Mouse (Mus musculus): Measurements from ENCODE around the gene Cspg4. TPM values are rescaled to one million over a fixed set of nuclear protein-coding genes. Genes with fewer than 3 reads are reported as not detected.
A peak's percentile ranks its signal among the peaks of the same experiment; 100 is the strongest.
"Not testable (repeated sequence)": the region's sequence is repeated elsewhere in the genome, so short reads cannot be mapped to it uniquely, and the experiment has no call there.

Gene Cspg4
- polyA plus RNA-seq, 1 experiment from 2014 or later = 1.1 TPM

DNA sequence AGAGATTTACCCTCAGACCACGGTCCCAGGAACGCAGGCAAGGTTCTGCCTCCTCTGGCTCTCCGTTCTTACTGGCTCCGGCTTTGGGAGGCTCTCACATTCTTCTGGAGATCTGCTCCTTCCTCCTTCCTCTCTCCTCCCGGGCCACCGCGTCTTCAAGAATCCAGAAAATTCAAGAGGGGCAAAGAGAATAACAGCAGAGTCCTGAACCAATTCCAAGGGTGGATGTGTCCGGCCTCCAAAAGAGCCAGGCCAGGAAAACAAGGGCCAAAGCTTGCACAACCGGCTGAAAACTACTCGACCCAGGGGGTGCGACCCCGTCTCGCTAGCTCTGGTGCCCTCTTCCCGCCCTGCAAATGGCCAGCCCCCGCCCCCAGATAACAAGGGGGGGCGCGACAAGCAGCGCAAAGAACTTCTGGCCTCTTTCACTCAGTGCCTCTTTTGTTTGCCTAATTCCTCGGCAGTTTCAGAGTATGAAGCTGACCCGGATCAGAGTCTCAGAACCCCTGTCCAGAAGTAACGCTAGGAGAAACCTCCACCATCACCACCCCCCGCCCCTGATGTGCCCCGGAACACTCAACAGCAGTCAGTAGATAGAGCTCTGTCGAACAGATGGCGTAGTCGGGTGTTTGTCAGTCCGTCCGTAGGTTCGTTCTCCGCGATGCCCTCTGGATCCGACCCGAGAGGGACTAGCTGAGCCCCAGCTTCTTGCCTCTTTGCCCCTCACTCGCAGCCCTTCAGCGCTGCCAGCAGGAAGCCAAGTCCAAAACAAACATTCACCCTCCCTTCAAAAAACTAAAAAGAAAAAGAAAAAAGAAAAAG is 62.6 kb downstream of the Cspg4 start:
- Histone ChIP-seq H3K9ac (ENCODE audit: low read depth, low read length) (peak overlapping the region; percentile 80), H3K27ac (ENCODE audit: low read depth, low read length) (peak overlapping the region; percentile 80), H3K36me3 (ENCODE audit: control insufficient read depth, insufficient read depth, low read length) (peaks cover under 1% of the 10 kb centered on the region; the same call in 1 of the 2 replicates), H3K4me3 (ENCODE audit: low read depth, low read length) (peak overlapping the region; percentile 75), H3K4me1 (replicated peaks; ENCODE audit: control insufficient read depth, insufficient read depth, low read length) (peaks cover 22% of the 10 kb centered on the region), H3K4me2 (peak overlapping the region; percentile 83), H3K9me3 (ENCODE audit: control insufficient read depth, low read length) (no peaks in the 10 kb centered on the region), H3K27me3 (replicated peaks; ENCODE audit: control insufficient read depth, insufficient read depth, low read length) (no peaks in the 10 kb centered on the region)
- 0 out of 2 replicates have a peak, but pooled peaks have one; percentile 32 for ATAC-seq (replicated peaks; ENCODE audit: low FRiP score)
- DNase-seq (ENCODE audit: low spot score) = peak; percentile 65
- WGBS = 1% methylated on average over 35 of the region's 35 CpGs

DNA sequence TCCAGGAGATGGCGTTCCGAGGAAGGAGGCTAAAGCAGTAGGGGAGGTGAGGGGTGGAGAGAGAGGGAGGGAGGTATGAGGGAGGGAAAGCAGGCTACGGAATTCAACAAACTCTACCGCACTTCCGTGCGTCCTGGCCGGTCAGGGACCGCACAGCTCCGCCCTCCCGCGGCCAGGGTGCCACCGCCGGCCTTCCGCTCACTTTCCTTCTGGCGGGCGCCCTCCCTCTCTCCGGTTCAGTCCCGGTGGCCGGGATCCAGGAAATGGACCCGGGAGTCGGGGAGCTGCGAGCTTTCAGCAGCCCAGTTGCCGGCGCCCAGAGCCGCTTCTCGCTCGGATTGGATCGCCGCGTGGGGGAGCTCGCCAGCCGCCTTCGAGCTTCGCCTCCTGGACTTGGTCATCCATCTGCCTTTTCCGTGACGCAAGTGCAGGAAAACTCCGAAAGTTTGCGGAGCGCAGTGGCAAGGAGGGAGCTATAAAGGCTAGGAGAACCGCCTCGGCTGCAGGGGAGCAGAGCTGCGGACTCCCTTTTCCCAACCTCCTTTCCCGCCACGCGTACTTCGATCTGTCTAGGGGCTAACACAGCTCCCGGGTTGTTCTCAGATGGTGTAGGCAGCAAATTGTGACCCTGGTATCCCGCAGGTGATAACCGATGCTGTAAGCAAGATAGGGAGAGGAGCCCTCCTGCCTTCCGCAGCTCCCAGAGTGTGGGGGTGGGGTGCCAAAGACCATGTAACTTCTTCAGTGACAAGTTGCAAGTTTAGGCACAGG is 63.4 kb downstream of the Cspg4 start, which contains the start of gene Snx33:
Snx33 (minus strand) TSS at position 331 of the 771 bp plus-strand sequence.
- Histone ChIP-seq H3K27me3 (replicated peaks; ENCODE audit: control insufficient read depth, insufficient read depth, low read length) (no peaks in the 10 kb centered on the region), H3K27ac (ENCODE audit: low read depth, low read length) (peak within 1 kb of the TSS; percentile 80), H3K36me3 (ENCODE audit: control insufficient read depth, insufficient read depth, low read length) (no peaks in the 10 kb centered on the region), H3K9ac (ENCODE audit: low read depth, low read length) (peak within 1 kb of the TSS; percentile 80), H3K9me3 (ENCODE audit: control insufficient read depth, low read length) (no peaks in the 10 kb centered on the region), H3K4me3 (ENCODE audit: low read depth, low read length) (peak within 1 kb of the TSS; percentile 75), H3K4me2 (peak within 1 kb of the TSS; percentile 83), H3K4me1 (replicated peaks; ENCODE audit: control insufficient read depth, insufficient read depth, low read length) (peaks cover 22% of the 10 kb centered on the region)
- under 1% methylated on average over 50 of the region's 50 CpGs for WGBS
- DNase-seq (ENCODE audit: low spot score) (peak; percentile 92), ATAC-seq (replicated peaks; ENCODE audit: low FRiP score) (peak; percentile 79)

DNA sequence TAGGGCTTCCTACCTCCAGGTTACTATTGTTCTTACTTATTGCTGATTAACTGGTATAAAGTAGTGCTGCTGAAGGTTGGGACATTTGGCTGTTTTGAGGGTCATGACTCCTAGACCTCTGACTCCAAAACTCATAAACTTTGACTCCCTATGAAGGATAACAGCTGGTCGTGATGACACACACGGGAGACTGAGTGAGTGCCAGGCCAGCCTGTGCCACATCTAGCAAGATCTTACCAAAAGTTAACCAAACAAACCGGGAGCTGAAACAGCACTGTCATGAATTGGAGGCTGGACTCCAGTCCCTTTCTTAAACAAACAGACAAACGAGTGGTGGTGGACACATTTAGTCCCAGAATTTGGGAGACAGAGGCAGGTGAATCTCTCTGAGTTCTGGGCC is 64.7 kb downstream of the Cspg4 start:
- ATAC-seq (replicated peaks; ENCODE audit: low FRiP score) (no peak), DNase-seq (ENCODE audit: low spot score) (no peak)
- H3K27ac ChIP-seq (ENCODE audit: low read depth, low read length) = no peak overlapping the region
- H3K36me3 ChIP-seq (ENCODE audit: control insufficient read depth, insufficient read depth, low read length) = no peaks in the 10 kb centered on the region
- 39% methylated on average over 4 of the region's 4 CpGs for WGBS
- peaks cover 12% of the 10 kb centered on the region for H3K4me1 ChIP-seq (replicated peaks; ENCODE audit: control insufficient read depth, insufficient read depth, low read length)
- no peaks in the 10 kb centered on the region for H3K27me3 ChIP-seq (replicated peaks; ENCODE audit: control insufficient read depth, insufficient read depth, low read length)
- no peaks in the 10 kb centered on the region for H3K9me3 ChIP-seq (ENCODE audit: control insufficient read depth, low read length)
- H3K9ac ChIP-seq (ENCODE audit: low read depth, low read length) = no peak overlapping the region
- no peak overlapping the region; the same call in 1 of the 2 replicates for H3K4me2 ChIP-seq
- no peak overlapping the region for H3K4me3 ChIP-seq (ENCODE audit: low read depth, low read length)

DNA sequence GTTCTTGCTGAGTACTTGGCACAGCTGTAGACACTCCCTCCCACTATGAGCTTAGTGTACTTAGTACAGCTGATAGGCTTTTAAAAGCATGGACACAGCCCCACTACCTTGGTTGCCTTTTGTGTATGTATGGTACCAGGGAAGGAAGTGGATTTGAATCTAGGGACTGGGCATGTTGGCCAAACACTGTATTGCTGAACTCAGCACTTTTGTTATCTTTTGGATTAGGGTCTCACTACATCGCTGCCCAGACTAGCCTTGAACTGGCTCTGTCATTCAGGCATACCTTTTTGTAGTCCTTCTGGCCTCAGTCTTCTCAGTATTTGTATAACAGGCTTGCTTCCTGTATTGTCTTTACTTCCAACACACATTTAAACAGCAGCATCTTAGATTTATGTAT is 65.7 kb downstream of the Cspg4 start:
- no peaks in the 10 kb centered on the region for H3K9me3 ChIP-seq (ENCODE audit: control insufficient read depth, low read length)
- H3K36me3 ChIP-seq (ENCODE audit: control insufficient read depth, insufficient read depth, low read length) = no peaks in the 10 kb centered on the region
- WGBS = 43% methylated on average over 1 of the region's 1 CpGs
- H3K4me2 ChIP-seq = no peak overlapping the region
- no peak for ATAC-seq (replicated peaks; ENCODE audit: low FRiP score)
- no peak overlapping the region for H3K4me3 ChIP-seq (ENCODE audit: low read depth, low read length)
- H3K27me3 ChIP-seq (replicated peaks; ENCODE audit: control insufficient read depth, insufficient read depth, low read length) = no peaks in the 10 kb centered on the region
- no peak for DNase-seq (ENCODE audit: low spot score)
- no peak overlapping the region for H3K9ac ChIP-seq (ENCODE audit: low read depth, low read length)
- H3K27ac ChIP-seq (ENCODE audit: low read depth, low read length) = no peak overlapping the region
- H3K4me1 ChIP-seq (replicated peaks; ENCODE audit: control insufficient read depth, insufficient read depth, low read length) = peaks cover 3% of the 10 kb centered on the region

DNA sequence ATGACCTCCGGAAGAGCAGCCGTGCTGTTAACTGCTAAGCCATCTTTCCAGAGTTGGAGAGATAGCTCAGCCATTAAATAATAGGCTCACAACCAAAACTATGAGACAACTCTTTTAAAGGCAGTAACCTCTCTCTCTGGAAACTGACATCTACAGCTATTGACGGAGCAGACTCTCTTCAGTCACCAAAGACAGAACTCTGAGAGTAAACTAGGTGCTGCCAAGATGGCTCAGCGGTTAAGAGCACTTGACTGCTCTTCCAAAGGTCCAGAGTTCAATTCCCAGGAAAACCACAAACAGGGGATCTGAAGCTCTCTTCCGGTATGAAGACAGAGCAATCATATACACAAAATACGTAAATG is 72.0 kb downstream of the Cspg4 start:
- ATAC-seq (replicated peaks; ENCODE audit: low FRiP score) = peak; percentile 16; the same call in 1 of the 2 replicates
- DNase-seq (ENCODE audit: low spot score) = no peak
- Histone ChIP-seq H3K4me2 (peak overlapping the region; percentile 72), H3K4me1 (replicated peaks; ENCODE audit: control insufficient read depth, insufficient read depth, low read length) (peaks cover 4% of the 10 kb centered on the region; the same call in 1 of the 2 replicates), H3K9me3 (ENCODE audit: control insufficient read depth, low read length) (no peaks in the 10 kb centered on the region), H3K27ac (ENCODE audit: low read depth, low read length) (peak overlapping the region; percentile 87; the same call in 1 of the 2 replicates), H3K36me3 (ENCODE audit: control insufficient read depth, insufficient read depth, low read length) (no peaks in the 10 kb centered on the region), H3K4me3 (ENCODE audit: low read depth, low read length) (peak overlapping the region; percentile 89), H3K27me3 (replicated peaks; ENCODE audit: control insufficient read depth, insufficient read depth, low read length) (no peaks in the 10 kb centered on the region), H3K9ac (ENCODE audit: low read depth, low read length) (peak overlapping the region; percentile 60)
- WGBS = 11% methylated on average over 6 of the region's 6 CpGs

DNA sequence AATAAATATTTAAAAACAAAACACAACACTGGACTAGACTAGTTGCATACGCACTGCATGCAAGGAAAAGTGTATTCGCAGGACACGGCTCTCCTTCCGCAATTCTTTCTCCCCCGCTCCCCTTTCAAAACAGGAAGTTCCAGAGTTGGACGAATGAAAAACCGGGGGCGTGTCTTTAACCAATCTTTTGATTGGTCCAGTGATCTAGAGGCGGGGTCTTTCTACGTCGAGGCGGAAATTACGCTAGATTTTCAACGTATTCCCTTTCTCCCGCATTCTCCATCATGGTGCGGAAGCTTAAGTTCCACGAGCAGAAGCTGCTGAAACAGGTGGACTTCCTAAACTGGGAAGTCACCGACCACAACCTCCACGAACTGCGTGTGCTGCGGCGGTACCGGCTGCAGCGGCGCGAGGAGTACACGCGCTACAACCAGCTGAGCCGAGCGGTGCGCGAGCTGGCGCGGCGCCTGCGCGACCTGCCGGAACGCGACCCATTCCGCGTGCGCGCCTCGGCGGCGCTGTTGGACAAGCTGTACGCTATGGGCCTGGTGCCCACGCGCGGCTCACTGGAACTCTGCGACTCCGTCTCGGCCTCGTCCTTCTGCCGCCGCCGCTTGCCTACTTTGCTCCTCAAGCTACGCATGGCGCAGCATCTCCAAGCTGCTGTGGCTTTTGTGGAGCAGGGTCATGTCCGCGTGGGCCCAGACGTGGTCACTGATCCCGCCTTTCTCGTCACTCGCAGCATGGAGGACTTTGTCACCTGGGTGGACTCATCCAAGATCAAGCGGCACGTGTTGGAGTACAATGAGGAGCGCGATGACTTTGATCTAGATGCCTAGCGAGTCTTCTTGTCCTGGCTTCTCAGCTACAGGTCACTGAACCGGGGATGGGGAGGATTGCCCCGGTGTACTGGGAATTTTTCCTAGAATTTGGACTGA is 72.7 kb downstream of the Cspg4 start, which contains the start of gene Imp3:
Imp3 (plus strand) TSS at position 253 of the 938 bp plus-strand sequence.
- Histone ChIP-seq H3K27me3 (replicated peaks; ENCODE audit: control insufficient read depth, insufficient read depth, low read length) (no peaks in the 10 kb centered on the region), H3K9ac (ENCODE audit: low read depth, low read length) (peak within 1 kb of the TSS; percentile 89), H3K4me2 (peak within 1 kb of the TSS; percentile 87), H3K36me3 (ENCODE audit: control insufficient read depth, insufficient read depth, low read length) (no peaks in the 10 kb centered on the region), H3K27ac (ENCODE audit: low read depth, low read length) (peak within 1 kb of the TSS; percentile 87), H3K4me3 (ENCODE audit: low read depth, low read length) (peak within 1 kb of the TSS; percentile 89), H3K9me3 (ENCODE audit: control insufficient read depth, low read length) (no peaks in the 10 kb centered on the region), H3K4me1 (replicated peaks; ENCODE audit: control insufficient read depth, insufficient read depth, low read length) (peaks cover 4% of the 10 kb centered on the region; the same call in 1 of the 2 replicates)
- DNase-seq (ENCODE audit: low spot score) (peak; percentile 81), ATAC-seq (replicated peaks; ENCODE audit: low FRiP score) (peak; percentile 90)
- WGBS = under 1% methylated on average over 73 of the region's 73 CpGs

DNA sequence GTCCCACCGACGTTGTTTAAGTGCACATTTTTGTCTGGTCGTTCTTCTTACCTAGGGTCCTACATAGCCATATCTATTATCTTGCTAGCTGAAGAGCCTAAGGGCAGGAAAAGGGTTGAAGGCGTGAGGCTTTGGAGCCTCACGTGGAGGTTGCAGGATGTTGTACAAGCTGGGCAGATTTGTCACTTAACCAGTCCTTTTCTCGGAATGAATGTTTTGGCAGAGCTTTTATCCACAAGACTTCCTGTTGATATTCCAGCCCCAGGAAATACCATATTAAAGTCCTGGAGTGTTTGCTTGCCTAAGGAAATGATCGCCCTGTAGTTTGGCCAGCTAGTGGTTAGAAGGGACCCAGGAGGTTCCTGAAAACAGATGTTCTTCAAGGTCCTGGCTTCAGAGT is 73.5 kb downstream of the Cspg4 start:
- Histone ChIP-seq H3K4me2 (peak overlapping the region; percentile 87), H3K27ac (ENCODE audit: low read depth, low read length) (peak overlapping the region; percentile 87; the same call in 1 of the 2 replicates), H3K4me1 (replicated peaks; ENCODE audit: control insufficient read depth, insufficient read depth, low read length) (peaks cover 4% of the 10 kb centered on the region; the same call in 1 of the 2 replicates), H3K9ac (ENCODE audit: low read depth, low read length) (peak overlapping the region; percentile 89), H3K9me3 (ENCODE audit: control insufficient read depth, low read length) (no peaks in the 10 kb centered on the region), H3K36me3 (ENCODE audit: control insufficient read depth, insufficient read depth, low read length) (no peaks in the 10 kb centered on the region), H3K4me3 (ENCODE audit: low read depth, low read length) (peak overlapping the region; percentile 89), H3K27me3 (replicated peaks; ENCODE audit: control insufficient read depth, insufficient read depth, low read length) (no peaks in the 10 kb centered on the region)
- WGBS = under 1% methylated on average over 7 of the region's 7 CpGs
- ATAC-seq (replicated peaks; ENCODE audit: low FRiP score) = no peak
- DNase-seq (ENCODE audit: low spot score) = no peak

DNA sequence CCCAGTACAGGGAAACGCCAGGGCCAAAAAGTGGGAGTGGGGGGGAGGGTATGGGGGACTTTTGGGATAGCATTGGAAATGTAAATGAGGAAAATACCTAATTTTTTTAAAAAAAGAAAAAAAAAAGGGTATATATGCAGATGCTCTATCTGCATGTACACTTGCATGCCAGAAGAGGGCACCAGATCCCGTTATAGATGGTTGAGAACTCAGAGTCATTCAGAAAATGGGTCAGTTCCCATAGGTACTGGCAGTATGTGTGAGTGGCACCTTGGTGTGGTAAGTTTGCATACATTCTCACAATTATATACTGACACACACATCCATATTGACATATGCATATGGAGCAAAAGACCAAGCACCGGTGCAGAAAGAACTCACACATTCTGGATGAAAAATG is 82.6 kb downstream of the Cspg4 start:
- not testable (repeated sequence) for H3K4me1 ChIP-seq (replicated peaks; ENCODE audit: control insufficient read depth, insufficient read depth, low read length); H3K4me2 ChIP-seq; H3K4me3 ChIP-seq (ENCODE audit: low read depth, low read length); H3K27me3 ChIP-seq (replicated peaks; ENCODE audit: control insufficient read depth, insufficient read depth, low read length); DNase-seq (ENCODE audit: low spot score); ATAC-seq (replicated peaks; ENCODE audit: low FRiP score); H3K9me3 ChIP-seq (ENCODE audit: control insufficient read depth, low read length); H3K27ac ChIP-seq (ENCODE audit: low read depth, low read length); H3K9ac ChIP-seq (ENCODE audit: low read depth, low read length); H3K36me3 ChIP-seq (ENCODE audit: control insufficient read depth, insufficient read depth, low read length)
- 17% methylated on average over 3 of the region's 3 CpGs for WGBS
